In genomic region chr6:86754105-86754863, GRCm38 (mm10) we compare ENCODE assay signal across 11 mouse cellular contexts. TPM values are rescaled to one million over a fixed set of nuclear protein-coding genes. Genes with fewer than 3 reads are reported as not detected.
DNase-seq lines count a peak whose midpoint lies in the region; ATAC-seq and TF ChIP-seq lines count a peak whose summit lies in the region.
"Had no signal": no experiment of that assay in that cellular context is flagged by ENCODE, and none has a peak within 500 bp of the region (broad histone marks: within the 10 kb centered on the region; RNA-seq: fewer than 3 reads in every experiment).

No protein-coding gene starts in this region.

- no peak for ATAC-seq in liver, postnatal 0 days
- ATAC-seq in midbrain, embryonic 15.5 days (replicated peaks), result no peak

- no peak overlapping the region for H3K4me2 ChIP-seq in liver, postnatal 0 days (ENCODE audit: low read depth, low read length)
- no peak overlapping the region for H3K4me2 ChIP-seq in midbrain, embryonic 15.5 days
- H3K4me2 ChIP-seq: limb, embryonic 13.5 days; neural tube, embryonic 12.5 days had no signal

- H3K27me3 ChIP-seq in liver, postnatal 0 days (ENCODE audit: insufficient read depth, low read length), result no peaks in the 10 kb centered on the region
- H3K27me3 ChIP-seq in E14TG2a.4 (ENCODE audit: insufficient read depth, low read length), result no peaks in the 10 kb centered on the region
- H3K27me3 ChIP-seq in midbrain, embryonic 15.5 days (replicated peaks), result no peaks in the 10 kb centered on the region
- H3K27me3 ChIP-seq: limb, embryonic 13.5 days; neural tube, embryonic 12.5 days had no signal

- no peak for DNase-seq in liver, postnatal 0 days
- DNase-seq in liver, result no peak
- DNase-seq in T-cell, adult 2 months (ENCODE audit: low spot score), result peak; percentile 55
- DNase-seq in mesoderm, embryonic 11.5 days (ENCODE audit: low read depth, low spot score), result peak; percentile 3
- no peak for DNase-seq in gastrocnemius, postnatal 25 days
- DNase-seq: cerebellum, postnatal 10 days; heart, postnatal 36 days had no signal

- no peak overlapping the region for H3K4me3 ChIP-seq in liver, postnatal 0 days (ENCODE audit: low read depth, low read length)
- no peak overlapping the region for H3K4me3 ChIP-seq in E14TG2a.4 (replicated peaks; ENCODE audit: low read length)
- no peak overlapping the region for H3K4me3 ChIP-seq in midbrain, embryonic 15.5 days
- H3K4me3 ChIP-seq: limb, embryonic 13.5 days; neural tube, embryonic 12.5 days had no signal

- no peaks in the 10 kb centered on the region for H3K4me1 ChIP-seq in liver, postnatal 0 days (ENCODE audit: insufficient read depth)
- peaks cover 11% of the 10 kb centered on the region; the same call in 1 of the 2 replicates for H3K4me1 ChIP-seq in E14TG2a.4 (replicated peaks; ENCODE audit: low read depth, low read length)
- no peaks in the 10 kb centered on the region for H3K4me1 ChIP-seq in midbrain, embryonic 15.5 days
- H3K4me1 ChIP-seq: limb, embryonic 13.5 days; neural tube, embryonic 12.5 days had no signal

- H3K36me3 ChIP-seq in liver, postnatal 0 days (replicated peaks; ENCODE audit: insufficient read depth, low read length), result peaks cover 29% of the 10 kb centered on the region
- H3K36me3 ChIP-seq in E14TG2a.4 (ENCODE audit: insufficient read depth, low read length), result 0 out of 2 replicates have a peak, but pooled peaks cover 4% of the 10 kb centered on the region
- no peaks in the 10 kb centered on the region for H3K36me3 ChIP-seq in midbrain, embryonic 15.5 days (replicated peaks)
- H3K36me3 ChIP-seq: neural tube, embryonic 12.5 days had no signal

- no peak overlapping the region for H3K27ac ChIP-seq in liver, postnatal 0 days (ENCODE audit: low read depth)
- no peak overlapping the region for H3K27ac ChIP-seq in midbrain, embryonic 15.5 days
- H3K27ac ChIP-seq: limb, embryonic 13.5 days; neural tube, embryonic 12.5 days had no signal

- TF ChIP-seq EP300 in liver, postnatal 0 days (IDR thresholded peaks at IDR 0.05; ENCODE audit: low read depth), result no peak

- H3K9me3 ChIP-seq in liver, postnatal 0 days (ENCODE audit: low read length), result no peaks in the 10 kb centered on the region
- H3K9me3 ChIP-seq in E14TG2a.4 (ENCODE audit: low read length), result peaks cover 7% of the 10 kb centered on the region; the same call in 1 of the 2 replicates
- H3K9me3 ChIP-seq in midbrain, embryonic 15.5 days, result no peaks in the 10 kb centered on the region
- H3K9me3 ChIP-seq: neural tube, embryonic 12.5 days had no signal

- TF ChIP-seq CTCF in liver, postnatal 0 days (IDR thresholded peaks at IDR 0.05; ENCODE audit: low read depth), result peak; percentile 27
- peak; percentile 93 for TF ChIP-seq CTCF in E14TG2a.4 (conservative IDR thresholded peaks at IDR 0.05; ENCODE audit: low read length)

- WGBS in liver, postnatal 0 days (ENCODE audit: insufficient replicate concordance), result 83% methylated on average over 10 of the region's 10 CpGs
- 88% methylated on average over 10 of the region's 10 CpGs for WGBS in midbrain, embryonic 15.5 days

- H3K9ac ChIP-seq in liver, postnatal 0 days (replicated peaks), result no peak overlapping the region
- no peak overlapping the region for H3K9ac ChIP-seq in midbrain, embryonic 15.5 days
- H3K9ac ChIP-seq: limb, embryonic 13.5 days; neural tube, embryonic 12.5 days had no signal

RNA-seq across cellular contexts. Expression of gene Gmcl1, which starts 21.1 kb away (rescaled TPM):
- polyA plus RNA-seq in liver, postnatal 0 days (2015; fragmentation: Nextera tagmentation; extraction: Ambion mirVana), result 5.0 and 6.0 TPM in 2 replicates
- polyA plus RNA-seq in midbrain, embryonic 15.5 days (2015; fragmentation: Nextera tagmentation; extraction: Ambion mirVana), result 33.8 and 34.5 TPM in 2 replicates
- total RNA-seq in gastrocnemius, postnatal 25 days (2021), result 1 to 10 TPM; 2.4 to 2.8 TPM

RNA-seq across cellular contexts. Expression of gene Anxa4, which starts 39.1 kb away (rescaled TPM):
- 32.5 and 32.7 TPM in 2 replicates for polyA plus RNA-seq in liver, postnatal 0 days (2015; fragmentation: Nextera tagmentation; extraction: Ambion mirVana)
- 5.5 and 5.9 TPM in 2 replicates for polyA plus RNA-seq in midbrain, embryonic 15.5 days (2015; fragmentation: Nextera tagmentation; extraction: Ambion mirVana)
- 10 to 100 TPM; 13.4 to 19.7 TPM for total RNA-seq in gastrocnemius, postnatal 25 days (2021)

Comparison
In these comparisons a context has a peak if more than half of its experiments do, and no peak if none do; other contexts are left out.
1. DNase-seq: peak in T-cell, adult 2 months (single experiment) and mesoderm, embryonic 11.5 days (single experiment); none in liver, postnatal 0 days (single experiment), liver (single experiment) and gastrocnemius, postnatal 25 days (single experiment).